Mouse (Mus musculus) WW6 (cell line): ENCODE results near the gene Mgat4d.
"Not testable (repeated sequence)": the region's sequence is repeated elsewhere in the genome, so short reads cannot be mapped to it uniquely, and the experiment has no call there.

Source experiments
- DNase-seq: peaks from one replicate; pipeline ENCODE4 v3.0.0-alpha.2; 2013; ENCODE audit warnings: low read depth, low spot score

The Mgat4d gene

GRCm38 (mm10) chr8:83390006-83390701 is 41.9 kb downstream of the Mgat4d start:
- DNase-seq: no peak

GRCm38 (mm10) chr8:83392521-83392920 is 44.2 kb downstream of the Mgat4d start:
- no peak for DNase-seq

GRCm38 (mm10) chr8:83394325-83394724 is 46.1 kb downstream of the Mgat4d start:
- no peak for DNase-seq

GRCm38 (mm10) chr8:83396680-83397079 is 48.4 kb downstream of the Mgat4d start:
- DNase-seq: no peak

- no peak for DNase-seq
These were observed 49.5 kb downstream of the Mgat4d start for GRCm38 (mm10) chr8:83397726-83398125.

- DNase-seq: no peak
These were observed 57.3 kb downstream of the Mgat4d start for GRCm38 (mm10) chr8:83405548-83405947.

- DNase-seq: no peak
These were observed 58.6 kb downstream of the Mgat4d start for GRCm38 (mm10) chr8:83406836-83407235.

- DNase-seq: no peak
These were observed 60.2 kb downstream of the Mgat4d start for GRCm38 (mm10) chr8:83408496-83408895.

- no peak for DNase-seq
These were observed 68.6 kb downstream of the Mgat4d start for GRCm38 (mm10) chr8:83416878-83417277.

- no peak for DNase-seq
These were observed 69.7 kb downstream of the Mgat4d start for GRCm38 (mm10) chr8:83417970-83418369.

- no peak for DNase-seq
These were observed 70.7 kb downstream of the Mgat4d start for GRCm38 (mm10) chr8:83418805-83419516.

GRCm38 (mm10) chr8:83421354-83421753 is 73.1 kb downstream of the Mgat4d start:
- DNase-seq: no peak

GRCm38 (mm10) chr8:83423032-83423825 is 75.0 kb downstream of the Mgat4d start:
- DNase-seq: no peak

- DNase-seq: no peak
These were observed 76.9 kb downstream of the Mgat4d start for GRCm38 (mm10) chr8:83425202-83425601.

GRCm38 (mm10) chr8:83426104-83426759 is 78.0 kb downstream of the Mgat4d start:
- no peak for DNase-seq

GRCm38 (mm10) chr8:83426949-83427348 is 78.7 kb downstream of the Mgat4d start:
- no peak for DNase-seq

- DNase-seq: not testable (repeated sequence)
These were observed 80.3 kb downstream of the Mgat4d start for GRCm38 (mm10) chr8:83428621-83429020.

- DNase-seq: no peak
These were observed 80.8 kb downstream of the Mgat4d start for GRCm38 (mm10) chr8:83429071-83429524.
